Mouse (Mus musculus) testis, adult 2 months (tissue): ENCODE measurements around the gene Rab5a.

Source experiments
- CTCF ChIP-seq: fragments of 200-500 bp; IDR thresholded peaks from 2 replicates; pipeline ENCODE4 v1.5.1; 2012; ENCODE audit warnings: low read depth, mild to moderate bottlenecking, inconsistent platforms, low read length, moderate library complexity; ENCODE audit not compliant: control insufficient read depth, insufficient read depth, insufficient replicate concordance
- POLR2A ChIP-seq: fragments of 200-500 bp; IDR thresholded peaks from 2 replicates; pipeline ENCODE4 v1.6.1; 2012; ENCODE audit warnings: low read depth, mild to moderate bottlenecking, inconsistent platforms, low read length, moderate library complexity; ENCODE audit not compliant: control insufficient read depth

DNA sequence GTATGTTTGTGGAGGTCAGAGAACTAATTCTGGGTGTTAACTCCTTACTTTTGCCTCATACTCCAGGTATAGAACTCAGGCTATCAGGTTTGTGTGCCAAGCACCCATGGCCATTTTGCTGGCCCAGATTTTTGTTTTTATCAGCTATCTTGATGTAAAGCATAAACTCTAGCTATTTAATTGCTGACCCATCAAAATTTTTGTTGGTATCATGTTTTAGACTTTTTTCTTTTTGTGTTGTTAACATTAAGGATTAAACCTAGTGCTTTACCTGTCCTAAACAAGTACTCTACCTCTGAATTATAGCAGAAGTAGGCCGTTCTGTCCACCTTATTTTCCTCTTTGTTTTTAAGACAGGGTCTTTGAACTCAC is 10.0 kb downstream of the Rab5a start:
- TF ChIP-seq POLR2A = no peak
- no peak for TF ChIP-seq CTCF
